Mouse (Mus musculus): ENCODE measurements around the gene Tbc1d15. TPM values are rescaled to one million over a fixed set of nuclear protein-coding genes. Genes with fewer than 3 reads are reported as not detected.
"Not testable (repeated sequence)": the region's sequence is repeated elsewhere in the genome, so short reads cannot be mapped to it uniquely, and the experiment has no call there.

Gene Tbc1d15
- total RNA-seq, 1 experiment from 2014 or later, result 91.7 TPM

DNA sequence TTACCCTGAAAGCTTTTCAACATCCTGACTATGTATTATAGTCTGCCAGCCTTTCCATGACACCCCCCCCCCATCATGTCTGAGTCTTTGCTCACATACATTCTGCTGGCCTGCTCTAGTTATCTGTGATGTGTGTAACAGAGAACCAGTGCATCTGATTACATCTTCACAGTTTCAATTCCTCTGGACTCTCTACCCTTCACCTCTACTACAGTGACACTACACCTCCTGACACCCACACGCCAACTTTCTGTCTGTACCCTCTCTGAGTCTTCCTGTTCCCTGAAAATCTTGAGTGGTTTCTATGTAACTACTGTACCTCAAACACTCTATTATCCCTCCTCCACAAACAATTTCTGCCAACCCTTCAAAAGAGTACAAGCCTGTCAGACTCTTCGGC, 5.8 kb downstream of the Tbc1d15 start:
- DNase-seq, result no peak

- no peak for DNase-seq
These were observed 10.1 kb downstream of the Tbc1d15 start for GRCm38 (mm10) chr10:115241082-115241595.

DNA sequence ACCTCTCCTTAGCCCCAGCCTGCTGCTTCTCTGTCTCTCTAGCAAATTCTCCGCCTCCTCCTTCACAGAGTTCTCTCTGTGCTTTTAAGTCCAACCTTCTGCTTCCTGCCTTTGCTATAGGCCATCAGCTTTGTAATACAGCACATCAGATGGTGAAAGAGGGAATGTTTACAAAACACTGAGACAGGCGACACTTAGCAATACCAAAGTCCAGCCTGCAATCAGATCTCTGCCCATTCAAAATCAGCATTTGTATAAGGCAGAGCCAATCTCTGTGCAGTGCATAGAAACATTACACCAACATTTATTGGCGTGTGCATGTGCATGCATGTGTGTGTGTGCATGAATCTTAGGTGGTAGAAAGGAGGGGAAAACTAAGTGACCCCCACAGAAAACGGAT, 13.3 kb downstream of the Tbc1d15 start:
- DNase-seq, result no peak

GRCm38 (mm10) chr10:115236733-115237132, 14.5 kb downstream of the Tbc1d15 start:
- DNase-seq, result no peak

GRCm38 (mm10) chr10:115235501-115235900, 15.8 kb downstream of the Tbc1d15 start:
- DNase-seq, result no peak

- no peak for DNase-seq
These were observed 17.5 kb downstream of the Tbc1d15 start for GRCm38 (mm10) chr10:115233798-115234197.

DNA sequence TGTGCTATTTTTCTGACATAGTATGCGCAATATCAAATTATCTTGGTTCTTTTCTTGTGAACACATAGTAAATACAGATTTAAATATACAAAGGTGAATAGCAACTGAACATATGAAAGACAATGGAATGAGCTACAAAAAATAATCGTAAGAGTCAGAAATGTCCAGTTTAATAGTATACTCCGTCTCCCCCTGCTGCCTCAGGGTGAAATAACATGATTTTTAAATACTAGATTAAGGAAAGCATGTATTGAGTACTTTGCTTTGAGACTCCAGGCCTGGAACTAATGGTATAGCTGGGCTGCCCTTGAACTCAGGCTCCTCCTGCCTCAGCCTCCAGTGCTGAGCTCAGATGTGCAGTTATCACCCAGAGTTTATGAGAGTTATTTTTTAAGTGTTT, 18.8 kb downstream of the Tbc1d15 start:
- DNase-seq, result no peak

GRCm38 (mm10) chr10:115229023-115229422, 22.2 kb downstream of the Tbc1d15 start:
- no peak for DNase-seq

DNA sequence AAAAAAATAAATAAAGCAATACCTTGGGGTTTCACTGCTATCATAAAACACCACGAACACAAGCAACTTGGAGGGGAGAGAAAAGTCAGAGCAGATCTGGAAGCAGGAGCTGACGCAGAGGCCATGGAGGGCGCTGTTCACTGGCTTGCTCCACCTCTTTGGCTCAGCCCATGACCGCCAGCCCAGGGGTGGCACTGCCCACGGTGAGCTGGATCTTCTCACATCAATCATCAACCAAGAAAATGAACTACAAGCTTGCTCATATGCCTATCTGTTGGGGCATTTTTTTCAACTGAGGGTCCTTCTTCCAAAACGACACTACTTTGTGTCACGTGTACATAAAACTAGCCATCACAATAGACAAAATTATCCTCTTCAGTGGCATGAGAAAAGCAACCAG, 24.7 kb downstream of the Tbc1d15 start:
- no peak for DNase-seq

GRCm38 (mm10) chr10:115223845-115224244, 27.4 kb downstream of the Tbc1d15 start:
- DNase-seq, result no peak

GRCm38 (mm10) chr10:115212916-115213580, 38.2 kb downstream of the Tbc1d15 start:
- DNase-seq, result no peak

- no peak for DNase-seq
These were observed 45.4 kb downstream of the Tbc1d15 start for GRCm38 (mm10) chr10:115205825-115206224.

- DNase-seq, result no peak
These were observed 46.0 kb downstream of the Tbc1d15 start for GRCm38 (mm10) chr10:115205284-115205683.

- DNase-seq, result no peak
These were observed 60.1 kb downstream of the Tbc1d15 start for GRCm38 (mm10) chr10:115191214-115191613.

- no peak for DNase-seq
These were observed 63.9 kb downstream of the Tbc1d15 start for GRCm38 (mm10) chr10:115187390-115187789.

DNA sequence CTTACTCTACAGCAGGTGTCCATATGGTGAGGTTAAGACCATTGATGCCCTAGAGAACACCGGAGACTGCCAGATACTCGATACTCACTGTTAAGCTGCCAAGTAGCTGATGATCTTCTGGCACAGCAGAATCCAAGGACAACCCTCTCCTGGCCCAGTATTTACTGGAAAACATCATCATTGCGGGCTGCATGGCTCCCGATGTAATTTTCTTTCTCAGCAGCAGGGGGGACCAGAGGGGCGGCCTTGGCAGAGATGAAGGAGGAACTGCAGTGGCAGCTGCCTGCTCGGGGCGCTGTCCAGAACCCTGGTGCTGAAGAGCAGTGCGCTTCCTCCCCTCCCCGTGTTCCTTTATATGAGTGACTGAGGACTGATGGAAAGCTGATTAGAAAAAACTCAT, 66.6 kb downstream of the Tbc1d15 start, which contains the start of gene Tph2:
TSS of gene Tph2 (minus strand) at position 326 of the 400 bp plus-strand sequence.
- DNase-seq, result peak; percentile 89

- no peak for DNase-seq
These were observed 70.2 kb downstream of the Tbc1d15 start for GRCm38 (mm10) chr10:115181034-115181433.

GRCm38 (mm10) chr10:115178019-115178418, 73.2 kb downstream of the Tbc1d15 start:
- DNase-seq, result not testable (repeated sequence)

- no peak for DNase-seq
These were observed 75.7 kb downstream of the Tbc1d15 start for GRCm38 (mm10) chr10:115175591-115175991.

DNA sequence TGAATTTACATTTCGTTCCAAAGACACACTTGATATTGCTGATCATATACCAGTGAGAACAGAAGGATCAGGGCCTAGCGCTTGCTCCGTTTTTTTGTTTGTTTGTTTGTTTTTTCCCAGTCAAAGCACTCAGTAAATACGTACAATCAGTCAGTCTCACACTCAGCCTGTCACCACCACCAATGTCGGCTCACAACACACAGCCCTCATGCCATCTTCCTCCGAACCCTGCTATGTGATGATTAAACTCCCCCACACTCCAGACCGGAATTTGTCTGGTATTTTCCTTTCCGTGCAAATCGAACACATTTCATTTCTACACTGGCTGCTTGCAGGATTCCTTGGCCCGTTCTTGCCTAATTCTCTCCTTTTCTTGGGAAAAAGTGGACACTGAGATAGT, 77.9 kb downstream of the Tbc1d15 start:
- no peak for DNase-seq

GRCm38 (mm10) chr10:115171351-115171818, 79.9 kb downstream of the Tbc1d15 start:
- peak; percentile 7 for DNase-seq

GRCm38 (mm10) chr10:115170496-115171350, 80.5 kb downstream of the Tbc1d15 start:
- DNase-seq, result no peak

DNA sequence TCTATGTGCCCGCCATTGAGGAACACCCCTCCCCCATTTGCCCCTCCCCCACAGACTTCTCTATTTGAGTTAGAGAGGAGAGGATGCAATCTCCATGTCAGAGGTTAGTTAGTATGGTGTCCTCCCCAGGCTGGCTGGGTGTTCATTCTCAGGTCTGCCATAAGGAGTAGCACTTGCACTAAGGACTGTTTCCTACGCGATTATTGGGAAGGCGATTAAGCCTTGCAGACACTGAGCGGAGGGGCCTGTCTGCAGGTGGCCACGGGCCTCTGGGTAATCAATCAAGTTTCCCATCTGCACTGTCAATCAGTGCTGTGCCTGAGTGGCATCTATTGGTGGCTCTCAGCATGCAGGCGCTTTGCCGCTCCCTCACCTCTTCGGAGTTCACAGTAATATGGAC, 81.9 kb downstream of the Tbc1d15 start:
- DNase-seq, result no peak

Measured in adrenal gland, postnatal 14 days (tissue).